Mouse (Mus musculus) layer of hippocampus, adult 18-20 months (tissue): ENCODE measurements around the gene Pcyt1a. TPM values are rescaled to one million over a fixed set of nuclear protein-coding genes. Genes with fewer than 3 reads are reported as not detected.

Source experiments
- total RNA-seq, 2 experiments: library from RNA; stranded (reverse); gene quantifications; 2 replicates each; pipeline ENCODE4 v1.2.3; 2021

The Pcyt1a gene
- total RNA-seq, 2 experiments from 2014 or later, result 31.0 to 36.9 TPM

Other genes with a start within 250 kb of the Pcyt1a start
- 10 to 100 TPM; 46.3 to 47.5 TPM for gene Fbxo45, start 183.8 kb upstream of the Pcyt1a start, total RNA-seq
- 10 to 100 TPM; 13.2 to 14.0 TPM for gene Wdr53, start 183.7 kb upstream of the Pcyt1a start, total RNA-seq
- gene Smco1, start 159.5 kb upstream of the Pcyt1a start, total RNA-seq, result under 1 TPM; 0.30 to 0.45 TPM
- gene Rnf168, start 153.5 kb upstream of the Pcyt1a start, total RNA-seq, result 10 to 100 TPM; 26.7 to 30.9 TPM
- gene Ubxn7, start 98.7 kb upstream of the Pcyt1a start, total RNA-seq, result 10 to 100 TPM; 46.4 to 52.4 TPM
- not detected for gene Tm4sf19, start 30.4 kb upstream of the Pcyt1a start, total RNA-seq
- gene Tctex1d2, start 11.2 kb upstream of the Pcyt1a start, total RNA-seq, result 10 to 100 TPM; 11.9 to 15.5 TPM
- gene Slc51a, start 57.0 kb downstream of the Pcyt1a start, total RNA-seq, result not detected
- not detected for gene Zdhhc19, start 65.3 kb downstream of the Pcyt1a start, total RNA-seq
- gene Tfrc, start 178.0 kb downstream of the Pcyt1a start, total RNA-seq, result 10 to 100 TPM; 37.3 to 43.2 TPM
- gene Tnk2, start 213.0 kb downstream of the Pcyt1a start, total RNA-seq, result 100 to 1,000 TPM; 227 to 233 TPM